Mouse (Mus musculus) CD8-positive naive resting alpha-beta T cell, adult 2 months (primary cell): ENCODE data around the gene Slc34a3.

ENCODE experiments used
- DNase-seq, 2 experiments: peaks; one replicate each; pipeline ENCODE4 v3.0.0; 2022; ENCODE audit warnings: low read depth in 2 of 2, low spot score in 2 of 2

The Slc34a3 gene

GRCm38 (mm10) chr2:25252331-25252730 lies 18.2 kb upstream of the Slc34a3 start:
- no peak for DNase-seq

GRCm38 (mm10) chr2:25246183-25247072 lies 12.3 kb upstream of the Slc34a3 start, which contains the start of gene AL732309.1:
Gene AL732309.1 (minus strand): TSS chr2:25246863.
- no peak for DNase-seq

GRCm38 (mm10) chr2:25244144-25244543 lies 10.0 kb upstream of the Slc34a3 start:
- no peak for DNase-seq

- DNase-seq = no peak
Measured at GRCm38 (mm10) chr2:25243342-25243741, 9.2 kb upstream of the Slc34a3 start.

GRCm38 (mm10) chr2:25242101-25242506 lies 7.9 kb upstream of the Slc34a3 start, which contains the start of the genes Rnf208 and Cysrt1:
Gene Rnf208 (plus strand): TSS chr2:25242255.
Gene Cysrt1 (minus strand): TSS chr2:25242452.
- no peak for DNase-seq

GRCm38 (mm10) chr2:25241438-25241775 lies 7.2 kb upstream of the Slc34a3 start:
- no peak for DNase-seq

GRCm38 (mm10) chr2:25240723-25241437 lies 6.7 kb upstream of the Slc34a3 start:
- DNase-seq = peak in 1 of 2 experiments; percentile 38

GRCm38 (mm10) chr2:25240310-25240709 lies 6.1 kb upstream of the Slc34a3 start:
- no peak for DNase-seq

GRCm38 (mm10) chr2:25239766-25240165 lies 5.6 kb upstream of the Slc34a3 start:
- no peak for DNase-seq

- DNase-seq = no peak
Measured at GRCm38 (mm10) chr2:25238106-25238505, 3.9 kb upstream of the Slc34a3 start.

GRCm38 (mm10) chr2:25237522-25237921 lies 3.4 kb upstream of the Slc34a3 start:
- DNase-seq = no peak

- no peak for DNase-seq
Measured at GRCm38 (mm10) chr2:25236614-25237013, 2.5 kb upstream of the Slc34a3 start, which contains the start of gene Rnf224. Gene Rnf224 (minus strand): TSS chr2:25236787.

GRCm38 (mm10) chr2:25234551-25235220 lies 522 bp upstream of the Slc34a3 start:
- no peak for DNase-seq

- no peak for DNase-seq
Measured at GRCm38 (mm10) chr2:25233421-25233820, 743 bp downstream of the Slc34a3 start.

GRCm38 (mm10) chr2:25231038-25231437 lies 3.1 kb downstream of the Slc34a3 start:
- no peak for DNase-seq

GRCm38 (mm10) chr2:25230581-25230980 lies 3.6 kb downstream of the Slc34a3 start:
- no peak for DNase-seq

- no peak for DNase-seq
Measured at GRCm38 (mm10) chr2:25229582-25229981, 4.6 kb downstream of the Slc34a3 start.

GRCm38 (mm10) chr2:25228995-25229530 lies 5.1 kb downstream of the Slc34a3 start:
- DNase-seq = no peak

GRCm38 (mm10) chr2:25228431-25228889 lies 5.7 kb downstream of the Slc34a3 start:
- DNase-seq = peak; percentile 79 to 87

GRCm38 (mm10) chr2:25227406-25227805 lies 6.8 kb downstream of the Slc34a3 start:
- no peak for DNase-seq

GRCm38 (mm10) chr2:25226864-25227263 lies 7.3 kb downstream of the Slc34a3 start:
- no peak for DNase-seq
